Mouse (Mus musculus): ENCODE results near the gene Leo1.
A peak's percentile ranks its signal among the peaks of the same experiment; 100 is the strongest.

The Leo1 gene

DNA sequence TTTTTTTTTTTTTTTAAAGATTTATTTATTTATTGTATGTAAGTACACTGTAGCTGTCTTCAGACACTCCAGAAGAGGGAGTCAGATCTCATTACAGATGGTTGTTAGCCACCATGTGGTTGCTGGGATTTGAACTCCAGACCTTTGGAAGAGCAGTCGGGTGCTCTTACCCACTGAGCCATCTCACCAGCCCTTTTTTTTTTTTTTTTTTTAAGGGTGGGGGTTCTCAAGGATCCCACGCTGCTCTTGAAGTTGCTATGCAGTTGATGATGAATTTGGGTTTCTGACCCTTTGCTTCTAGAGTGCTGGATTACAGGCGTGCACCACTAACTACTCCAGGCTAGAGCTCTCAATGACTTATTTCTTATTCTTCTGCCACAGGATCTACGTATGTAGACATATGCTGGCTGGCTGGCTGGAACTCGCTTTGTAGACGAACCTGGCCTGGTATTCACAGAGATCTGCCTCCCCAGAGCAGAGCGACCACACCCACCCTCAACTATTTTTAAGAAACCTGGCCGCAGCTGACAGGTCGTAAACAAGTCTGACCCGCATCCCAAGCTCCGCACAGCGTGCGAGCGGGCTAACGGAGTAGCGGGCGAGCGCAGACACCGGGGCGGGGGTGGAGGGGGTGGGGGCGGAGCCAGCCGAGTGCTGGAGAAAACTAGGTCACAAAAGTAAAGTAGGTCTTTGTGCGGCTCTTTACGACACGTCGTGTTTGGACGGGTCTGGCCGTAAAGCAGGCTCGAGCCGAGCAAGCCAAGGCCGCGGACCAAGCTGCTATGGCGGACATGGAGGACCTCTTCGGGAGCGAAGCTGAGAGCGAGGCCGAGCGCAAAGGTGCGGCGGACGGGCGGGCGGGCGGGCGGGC is at the start of gene Leo1:
Gene Leo1, plus strand, starts transcription at position 729 of the 871 bp plus-strand sequence.
- peak; percentile 78 to 87 for DNase-seq

DNA sequence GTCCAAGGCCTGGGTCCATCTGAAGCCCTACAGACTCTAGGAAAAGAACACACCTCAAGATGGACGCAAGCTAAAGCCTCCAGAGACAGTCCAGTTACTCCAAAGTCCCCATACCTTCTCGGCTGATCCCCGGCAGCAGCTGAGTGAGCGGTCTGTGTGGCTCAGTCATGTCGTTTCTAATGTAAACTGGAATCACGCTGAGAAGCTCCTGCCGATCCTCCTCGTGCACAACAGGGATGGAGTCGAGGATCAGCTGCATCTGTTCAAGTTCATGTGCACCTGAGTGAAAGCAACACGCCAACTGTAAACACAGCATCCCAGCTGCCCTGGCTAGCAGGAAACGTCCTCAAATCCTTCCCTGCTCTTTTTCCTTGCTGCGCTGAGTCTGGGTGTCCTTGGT is 48.1 kb upstream of the Leo1 start:
- no peak for DNase-seq

DNA sequence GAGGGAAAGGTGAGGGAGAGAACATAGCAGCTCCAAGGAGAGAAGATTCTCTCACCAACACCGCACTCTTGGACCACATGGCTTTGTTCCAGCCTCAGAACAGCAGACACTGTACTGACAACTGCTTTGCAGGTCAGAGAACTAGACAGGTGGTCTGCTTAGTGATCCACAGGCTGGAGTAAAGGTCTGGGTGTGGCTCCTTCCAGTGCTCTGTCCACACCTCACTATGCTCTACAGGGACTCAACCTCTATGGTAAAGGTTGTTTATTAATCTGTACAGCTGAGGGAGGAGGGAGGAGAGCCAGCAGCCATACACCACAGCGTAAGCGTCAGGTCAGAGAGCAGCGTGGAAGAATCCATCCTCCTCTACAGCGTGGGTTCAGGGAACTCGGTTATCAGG is 45.4 kb upstream of the Leo1 start:
- no peak for DNase-seq

DNA sequence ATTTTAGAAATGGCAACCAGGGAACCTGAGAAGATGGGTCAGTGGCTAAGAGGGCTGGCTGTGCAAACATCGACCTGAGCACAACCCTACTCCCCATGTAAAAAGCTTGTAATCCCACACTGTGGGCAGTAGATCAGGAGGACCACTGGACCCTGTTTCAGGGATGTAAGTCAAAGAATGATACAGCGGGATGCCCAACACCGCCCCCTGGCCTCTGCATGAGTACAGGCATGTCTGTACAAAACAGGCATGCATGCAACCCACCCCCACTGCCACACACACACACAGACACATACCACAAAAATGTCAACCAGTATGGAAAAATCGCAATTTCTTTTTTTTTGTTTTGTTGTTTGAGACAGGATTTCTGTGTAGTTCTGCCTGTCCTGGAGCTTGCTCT is 42.3 kb upstream of the Leo1 start:
- DNase-seq, result no peak

DNA sequence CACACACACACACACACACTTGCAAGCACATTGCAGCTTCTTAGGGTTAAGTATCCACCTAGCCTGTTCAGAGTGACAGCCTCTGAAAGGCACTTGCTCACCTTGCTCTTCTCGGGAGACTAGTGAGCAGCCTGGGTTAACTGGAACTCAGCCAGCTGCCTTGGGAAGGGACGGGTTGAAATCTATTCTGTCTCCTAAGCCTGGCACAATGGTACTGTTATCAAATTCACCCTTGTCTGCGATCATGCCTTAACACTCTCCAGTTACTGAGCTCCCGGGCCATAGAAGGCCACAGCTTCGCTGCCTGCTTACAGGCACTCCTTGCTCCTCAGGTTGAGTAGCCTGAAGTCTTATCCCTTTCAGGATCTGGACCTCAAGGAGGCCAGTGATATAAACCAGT is 40.7 kb upstream of the Leo1 start:
- DNase-seq, result no peak

GRCm38 (mm10) chr9:75401593-75402504 is 39.5 kb upstream of the Leo1 start:
- peak; percentile 35 to 62 for DNase-seq

DNA sequence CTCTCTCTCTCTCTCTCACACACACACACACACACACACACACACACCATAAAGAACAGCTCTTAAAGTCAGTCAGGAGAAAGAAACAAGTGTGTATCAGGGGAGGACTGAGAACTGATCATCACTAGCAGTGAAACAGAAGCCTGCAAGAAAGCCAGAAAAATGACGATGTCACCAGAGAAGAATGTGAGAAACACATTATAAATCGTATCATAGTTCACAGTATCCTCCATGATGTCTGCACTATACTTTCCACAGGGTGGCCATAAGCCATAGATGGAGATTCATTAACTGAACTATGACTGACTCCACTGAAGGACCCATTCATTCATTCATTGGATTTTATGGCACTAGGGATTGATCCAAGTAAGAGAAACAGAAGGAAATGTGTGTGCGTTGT is 37.8 kb upstream of the Leo1 start:
- DNase-seq, result no peak

- no peak for DNase-seq
Measured at GRCm38 (mm10) chr9:75406121-75406520, 35.2 kb upstream of the Leo1 start.

- DNase-seq, result peak; percentile 18 to 31
Measured at GRCm38 (mm10) chr9:75407803-75408202, 33.5 kb upstream of the Leo1 start.

DNA sequence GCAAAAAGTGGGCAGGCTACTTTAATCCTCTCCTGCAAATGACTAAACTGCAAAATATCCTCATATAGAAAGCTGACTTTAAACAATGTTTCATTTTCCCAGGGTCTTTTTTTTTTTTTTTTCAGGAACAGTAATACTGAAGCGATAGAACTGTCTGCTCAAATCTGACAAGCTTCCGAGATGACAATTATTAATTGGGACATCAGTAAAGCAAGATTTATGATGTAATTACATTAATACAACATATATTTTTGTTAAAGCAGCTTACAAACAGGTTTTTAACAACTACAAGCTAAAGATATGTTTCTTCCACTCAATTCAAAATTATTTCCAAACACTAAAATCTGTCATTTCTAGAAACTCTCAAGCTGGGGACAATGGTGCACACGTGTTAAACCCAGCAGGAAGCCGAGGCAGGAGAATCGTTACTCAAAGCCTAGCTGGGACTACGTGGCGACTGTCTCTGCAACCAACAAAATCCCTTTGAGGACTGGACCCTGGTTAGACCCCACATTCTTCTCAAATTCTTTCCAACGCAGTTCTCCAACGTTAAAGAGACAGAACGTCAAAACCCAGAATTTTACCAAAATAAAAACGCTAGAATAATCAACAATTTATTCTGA is 33.0 kb upstream of the Leo1 start:
- no peak for DNase-seq

DNA sequence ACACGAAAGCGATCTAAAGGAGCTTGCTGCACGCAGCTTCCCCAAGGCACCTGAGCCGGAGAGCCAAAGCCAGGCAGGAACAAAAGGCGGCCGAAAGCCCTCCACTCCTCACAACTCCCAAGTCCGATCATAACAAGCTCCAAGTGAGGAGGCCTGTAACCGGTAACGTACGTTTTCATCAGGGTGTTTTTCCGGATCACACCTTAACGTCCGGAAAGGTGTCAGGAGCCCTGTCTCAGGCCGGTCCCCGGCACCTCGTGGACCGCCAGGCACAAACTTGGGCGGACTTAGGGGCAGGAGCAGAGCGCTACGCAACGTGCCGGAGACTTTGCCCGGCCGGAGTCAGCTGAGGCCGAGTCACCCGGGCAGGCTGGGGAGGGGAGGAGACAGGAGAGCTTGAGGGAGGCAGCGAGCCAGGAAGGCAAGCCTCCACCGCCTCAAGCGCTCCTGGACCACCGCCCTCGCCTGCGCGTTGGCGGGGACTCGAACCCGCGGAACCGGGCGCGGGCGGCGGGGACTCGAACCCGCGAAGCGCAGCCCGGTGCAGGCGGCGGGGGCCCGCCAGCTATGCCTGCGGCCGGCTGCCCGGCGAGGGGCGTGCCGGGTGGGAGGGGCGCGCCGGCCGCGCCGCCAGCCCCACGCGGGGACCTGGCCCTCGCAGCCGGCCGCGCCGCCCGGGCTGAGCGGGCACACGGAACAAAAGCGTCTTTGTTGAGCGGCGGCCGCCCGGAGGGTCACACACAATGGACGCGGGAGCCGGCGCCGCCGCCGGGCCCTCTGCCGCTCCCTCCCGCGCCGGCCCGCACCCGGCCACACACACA is 32.1 kb upstream of the Leo1 start:
- peak; percentile 60 to 64 for DNase-seq

- DNase-seq, result peak; percentile 92 to 95
Measured at GRCm38 (mm10) chr9:75409852-75410378, 31.4 kb upstream of the Leo1 start, which contains the start of gene Mapk6. TSS of gene Mapk6 (minus strand) at chr9:75410005.

DNA sequence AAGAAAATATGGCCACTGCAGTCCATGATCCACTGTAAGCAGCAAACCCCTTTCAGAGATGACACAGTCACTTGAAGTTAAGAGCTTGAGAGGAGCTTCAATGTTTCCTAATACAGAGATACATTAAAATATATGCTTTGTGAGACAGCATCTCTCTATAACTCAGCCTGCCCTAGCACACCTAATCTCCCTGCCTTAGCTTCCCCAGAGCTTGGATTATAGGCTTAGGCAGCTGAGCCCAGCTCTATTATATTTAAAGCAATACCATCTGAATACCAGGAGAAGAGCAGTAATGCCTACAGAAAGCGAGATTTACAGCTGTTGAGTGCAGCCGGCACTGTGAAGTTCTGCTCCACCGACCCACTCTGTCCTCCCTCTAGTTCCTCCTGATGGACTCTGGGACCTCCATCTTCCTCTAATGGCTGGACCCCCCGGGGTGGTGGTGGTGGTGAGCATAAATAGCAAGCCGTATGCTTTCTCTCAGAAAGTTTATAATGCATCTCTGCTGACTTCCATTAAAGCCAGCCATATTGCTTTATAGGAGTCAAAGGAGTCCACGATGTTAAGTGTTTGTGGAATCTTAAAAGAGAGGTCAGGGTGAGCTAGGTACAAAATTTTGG is 30.3 kb upstream of the Leo1 start:
- DNase-seq, result no peak

GRCm38 (mm10) chr9:75411584-75411983 is 29.7 kb upstream of the Leo1 start:
- DNase-seq, result no peak

GRCm38 (mm10) chr9:75413206-75413605 is 28.1 kb upstream of the Leo1 start:
- no peak for DNase-seq

DNA sequence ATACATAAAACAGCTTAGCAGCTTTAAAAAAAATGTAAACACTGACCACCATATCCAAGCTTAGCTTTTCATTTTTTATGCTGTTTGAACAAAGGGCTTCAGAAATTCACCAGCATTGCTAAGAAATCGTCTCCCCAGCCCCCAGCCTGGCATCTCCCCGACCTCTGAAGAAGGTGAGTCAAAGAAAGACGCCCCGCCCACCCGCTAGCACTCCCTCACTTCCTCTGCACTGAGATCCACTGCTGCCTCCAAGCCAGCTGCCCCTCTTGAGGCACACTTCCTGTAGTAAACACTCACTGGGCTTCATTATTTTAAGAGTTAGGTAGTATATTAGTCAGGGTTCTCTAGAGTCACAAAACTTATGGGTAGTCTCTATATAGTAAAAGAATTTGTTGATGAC is 27.1 kb upstream of the Leo1 start:
- DNase-seq, result peak; percentile 59 to 67

DNA sequence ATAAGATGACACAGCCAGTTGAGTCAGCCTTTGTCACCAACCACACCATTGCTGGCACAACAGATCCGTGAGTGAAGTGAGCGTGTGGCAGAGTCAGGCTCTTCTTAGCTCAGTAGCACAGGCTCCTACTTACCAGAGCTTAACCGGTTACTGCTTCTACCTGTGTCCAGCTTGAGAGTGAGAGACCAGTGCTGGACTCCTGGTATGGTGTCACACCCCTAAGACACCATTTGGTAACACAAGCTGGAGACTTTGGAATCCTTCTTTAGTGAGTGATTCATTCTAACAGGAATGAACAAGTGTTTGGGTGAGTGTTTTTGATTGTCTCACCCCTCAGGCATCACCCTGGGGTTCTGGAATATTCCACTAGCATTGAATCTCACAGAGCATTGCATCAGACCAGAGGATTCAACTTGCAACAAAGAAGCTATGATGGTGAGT is 19.1 kb upstream of the Leo1 start:
- DNase-seq, result no peak

GRCm38 (mm10) chr9:75423683-75424082 is 17.6 kb upstream of the Leo1 start:
- no peak for DNase-seq

DNA sequence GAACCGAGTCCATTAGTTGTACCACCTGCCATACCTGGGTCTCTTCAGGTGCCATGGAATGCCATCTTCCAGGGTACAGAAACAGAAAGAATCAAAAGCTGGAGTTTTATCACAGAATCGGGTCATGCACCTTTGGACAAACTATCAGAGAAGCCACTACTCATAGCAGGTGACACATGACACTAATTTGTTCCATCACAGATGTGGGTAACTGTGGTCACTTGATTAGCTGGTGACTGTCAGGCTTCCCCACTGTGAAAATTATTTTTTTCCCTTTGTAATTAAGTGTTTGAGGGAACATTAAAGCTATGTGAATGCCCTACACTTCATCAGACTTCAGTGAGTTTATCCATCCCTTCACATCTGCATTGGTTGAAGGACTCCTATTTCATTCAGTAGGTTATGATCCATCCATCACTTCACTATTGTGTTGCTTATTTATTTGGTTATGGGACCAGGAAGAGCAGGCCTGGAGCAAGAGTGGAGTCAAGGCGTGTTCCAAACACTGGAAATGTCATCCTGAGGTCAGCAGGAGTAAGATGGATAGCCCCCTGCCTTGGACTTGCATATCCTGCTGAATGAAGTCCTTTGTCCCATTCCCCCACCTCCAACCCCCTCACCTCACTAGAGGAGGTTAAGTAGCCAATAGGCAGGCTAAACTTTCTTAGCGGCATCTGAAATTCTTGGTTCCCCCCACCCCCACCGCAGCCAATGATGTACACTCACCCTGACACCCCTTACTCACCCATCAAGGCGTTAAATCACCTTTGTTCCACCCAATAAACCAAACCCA is 16.8 kb upstream of the Leo1 start:
- no peak for DNase-seq

- no peak for DNase-seq
Measured at GRCm38 (mm10) chr9:75425796-75426391, 15.4 kb upstream of the Leo1 start.

Data from thymus, adult 18-20 months (tissue).